Mouse (Mus musculus): Measurements from ENCODE around the gene Tcte1. TPM values are rescaled to one million over a fixed set of nuclear protein-coding genes. Genes with fewer than 3 reads are reported as not detected.

Gene Tcte1
- total RNA-seq, 2 experiments from 2014 or later = not detected

DNA sequence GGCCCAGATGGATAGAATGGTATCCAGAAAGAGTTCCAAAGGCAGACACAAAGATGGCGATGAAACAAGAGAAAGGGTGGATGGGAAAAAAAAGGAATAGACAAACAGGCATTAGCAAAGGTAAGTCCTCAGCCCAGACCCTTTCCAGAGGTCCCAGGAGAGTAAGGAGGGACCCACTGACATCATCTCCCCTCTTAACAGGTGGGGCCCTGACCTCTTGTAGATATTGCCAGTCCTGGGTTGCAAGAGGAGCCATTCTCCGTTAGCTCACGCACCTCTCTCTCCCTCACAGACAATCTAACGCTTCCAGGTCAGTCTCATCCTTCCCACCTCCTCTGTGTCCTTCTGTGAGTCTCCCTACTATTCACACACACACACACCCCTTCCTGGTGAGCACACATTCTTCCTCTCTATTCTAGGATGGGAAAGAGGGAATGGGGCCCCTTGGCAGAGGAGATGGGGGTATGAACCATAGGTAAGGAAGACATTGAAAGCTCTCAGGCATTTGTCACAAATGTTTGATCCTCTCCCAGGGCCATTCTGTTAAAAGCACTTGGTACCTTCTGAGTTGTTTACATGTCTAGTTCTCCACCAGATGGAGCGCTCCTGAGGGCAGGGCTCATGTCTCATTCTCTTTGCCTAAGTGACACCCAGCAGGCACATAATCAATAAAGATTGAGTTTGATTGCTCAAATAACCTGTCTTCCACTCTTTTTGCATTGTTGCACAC is 24.4 kb downstream of the Tcte1 start:
- DNase-seq = no peak

DNA sequence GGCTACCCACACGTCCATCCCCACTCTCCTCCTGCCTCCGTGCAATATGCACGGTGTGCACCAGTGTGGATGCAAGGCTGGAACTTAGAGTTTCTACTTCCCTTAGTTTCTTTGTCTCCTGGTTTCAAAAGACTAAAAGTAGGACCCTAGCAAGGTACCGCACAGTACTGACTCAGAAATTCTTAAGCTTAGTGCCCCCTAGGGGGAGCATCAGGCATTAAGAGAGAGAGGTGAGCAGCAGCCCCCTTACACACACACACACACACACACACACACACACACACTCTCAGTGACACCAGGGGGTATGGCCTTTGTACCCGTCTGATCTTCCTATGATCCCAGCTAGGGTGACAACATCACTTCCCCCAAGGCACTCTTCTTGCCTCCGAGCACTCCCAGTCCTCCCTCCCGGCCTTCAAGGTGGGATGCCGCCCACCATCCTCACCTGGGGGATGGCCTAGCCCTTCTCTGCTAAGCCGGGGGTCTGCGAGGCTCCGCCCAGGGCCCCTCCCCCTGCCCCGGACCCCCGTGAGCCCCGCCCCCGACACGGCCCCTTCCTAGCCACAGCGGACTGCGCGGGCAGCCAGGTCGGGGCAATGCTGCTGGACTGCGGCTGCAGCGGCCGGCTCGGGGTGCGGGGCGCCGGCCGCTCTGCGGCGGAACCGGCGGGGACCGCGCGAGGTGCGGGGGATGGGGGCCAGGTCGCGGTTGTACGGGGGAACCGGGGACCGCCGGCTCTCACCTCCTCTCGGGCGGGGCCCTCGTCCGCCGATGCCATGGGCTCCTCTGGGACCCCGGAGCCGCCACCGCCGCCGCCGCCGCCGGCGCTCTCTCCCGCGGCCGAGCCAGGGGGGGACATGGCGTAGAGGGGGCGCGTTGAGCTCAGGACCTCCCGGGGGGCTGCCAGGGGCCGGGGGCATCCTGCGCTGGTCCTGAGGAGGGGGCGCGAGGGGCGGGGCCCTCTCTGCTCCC is 25.6 kb downstream of the Tcte1 start:
- peak; percentile 9 for DNase-seq

DNA sequence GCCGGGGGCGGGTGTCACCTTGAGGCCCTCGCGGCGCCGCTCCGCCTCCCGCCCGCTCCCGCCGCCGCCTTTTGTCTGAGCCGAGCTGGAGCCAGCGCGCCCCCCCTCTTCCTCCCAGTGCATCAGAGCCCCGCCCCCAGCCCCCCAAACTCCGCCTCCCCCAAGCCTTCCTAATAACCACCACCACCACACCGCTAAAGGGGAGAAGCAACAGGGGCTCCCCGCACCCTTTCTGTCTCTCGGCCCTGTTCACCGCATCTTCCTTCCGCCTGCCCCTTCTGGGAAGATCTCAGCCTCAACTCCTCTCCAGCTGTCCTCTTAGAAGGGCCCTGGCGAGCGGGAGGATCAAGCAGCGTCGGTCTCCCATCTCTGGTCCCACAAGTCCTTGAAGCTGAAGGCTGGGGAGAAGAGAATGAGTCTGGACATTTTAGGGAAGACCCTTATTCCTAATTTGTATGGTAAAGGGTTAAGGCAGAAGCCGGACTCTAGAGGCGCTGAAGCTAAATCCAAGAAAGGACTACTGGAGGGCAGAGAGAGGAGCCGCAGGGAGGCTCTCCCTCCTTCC is 26.5 kb downstream of the Tcte1 start, which contains the start of gene Tmem151b:
TSS of gene Tmem151b (minus strand) at position 61 of the 565 bp plus-strand sequence.
- no peak for DNase-seq

DNA sequence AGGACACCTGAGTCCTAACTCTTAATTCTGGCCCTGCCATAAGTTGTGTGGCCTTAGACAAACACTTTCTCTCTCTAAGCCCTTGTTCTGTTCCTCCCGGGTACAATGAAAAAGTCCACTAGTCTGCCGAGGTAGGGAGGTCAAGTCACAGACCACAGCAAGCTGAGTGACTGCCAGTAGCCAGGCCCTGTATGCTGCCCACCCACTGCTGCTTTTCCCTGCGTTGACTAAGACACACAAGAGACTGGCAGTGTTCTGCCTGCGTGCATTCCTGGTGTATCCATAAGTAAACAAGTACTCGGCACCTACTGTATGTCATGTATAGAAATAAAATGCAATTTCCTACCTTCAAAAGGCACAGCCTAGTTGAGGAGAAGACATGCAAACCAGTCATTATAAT is 27.0 kb downstream of the Tcte1 start:
- no peak for DNase-seq

DNA sequence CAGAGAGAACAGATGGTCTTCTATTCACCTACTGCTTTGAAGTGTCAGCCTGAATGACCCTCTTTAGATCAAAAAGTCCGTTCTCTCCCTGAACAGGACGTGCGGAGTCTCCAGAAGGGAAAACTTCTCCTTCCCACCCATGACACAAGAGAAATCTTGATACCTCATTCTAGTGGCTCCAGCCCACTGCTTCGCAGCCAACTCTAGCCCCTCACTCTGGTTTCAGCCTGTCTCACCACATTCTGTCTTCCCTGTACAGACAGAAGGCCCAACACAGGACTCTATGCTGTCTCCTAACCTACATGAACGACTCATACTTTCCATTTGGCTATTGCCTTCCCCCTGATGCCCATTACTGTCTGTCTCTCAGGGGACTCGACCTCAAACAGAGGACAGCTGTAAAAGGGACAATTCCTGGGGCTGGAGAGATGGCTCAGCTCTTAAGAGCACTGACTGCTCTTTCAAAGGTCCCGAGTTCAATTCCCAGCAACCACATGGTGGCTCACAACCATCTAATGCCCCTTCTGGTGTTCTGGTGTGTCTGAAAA is 28.1 kb downstream of the Tcte1 start:
- DNase-seq = no peak

DNA sequence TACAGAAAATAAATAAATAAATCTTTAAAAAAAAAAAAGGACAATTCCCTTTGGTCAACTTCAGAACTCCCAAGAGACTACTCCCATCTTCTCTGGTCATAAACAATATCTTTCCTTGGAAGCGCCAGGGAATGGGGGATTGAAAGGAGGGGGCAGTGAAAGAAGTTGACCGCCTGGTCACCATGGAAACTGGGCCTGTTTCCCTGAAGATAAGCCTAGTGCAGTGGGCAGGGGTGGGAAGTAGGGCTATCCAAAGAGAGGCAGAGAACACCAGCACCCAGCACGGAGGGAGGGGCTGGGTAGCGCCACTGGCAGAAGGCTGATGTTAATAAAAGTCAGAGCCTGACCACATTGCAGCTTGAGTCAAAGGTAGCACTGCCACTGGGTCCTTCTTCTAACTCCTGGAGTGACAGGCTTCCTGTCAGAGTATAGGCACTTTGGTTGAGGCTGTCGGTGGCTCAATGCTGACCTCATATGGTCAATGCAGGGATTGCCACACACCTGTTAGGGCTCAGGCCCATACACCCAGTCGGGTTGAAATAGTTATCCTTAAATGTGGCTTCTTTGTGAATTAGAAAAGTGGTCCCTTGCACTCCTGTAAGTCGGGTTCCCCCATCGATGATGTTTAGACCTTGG is 28.7 kb downstream of the Tcte1 start:
- peak; percentile 51 for DNase-seq

DNA sequence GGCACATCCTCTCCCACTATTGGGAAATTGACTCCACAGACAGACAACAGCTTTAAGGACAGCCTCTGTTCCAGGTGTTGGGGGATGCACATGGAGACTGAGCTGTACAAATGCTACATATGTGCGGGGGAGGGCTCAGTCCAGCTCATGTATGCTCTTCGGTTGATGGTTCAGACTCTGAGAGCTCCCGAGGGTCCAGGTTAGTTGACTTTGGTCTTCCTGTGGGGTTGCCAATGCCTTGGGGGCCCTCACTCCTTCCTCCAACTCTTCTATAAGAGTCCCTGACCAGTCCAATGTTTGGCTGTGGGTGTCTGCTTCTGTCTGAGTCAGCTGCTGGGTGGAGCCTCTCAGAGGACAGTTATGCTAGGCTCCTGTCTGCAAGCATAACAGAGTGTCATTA is 29.8 kb downstream of the Tcte1 start:
- no peak for DNase-seq

DNA sequence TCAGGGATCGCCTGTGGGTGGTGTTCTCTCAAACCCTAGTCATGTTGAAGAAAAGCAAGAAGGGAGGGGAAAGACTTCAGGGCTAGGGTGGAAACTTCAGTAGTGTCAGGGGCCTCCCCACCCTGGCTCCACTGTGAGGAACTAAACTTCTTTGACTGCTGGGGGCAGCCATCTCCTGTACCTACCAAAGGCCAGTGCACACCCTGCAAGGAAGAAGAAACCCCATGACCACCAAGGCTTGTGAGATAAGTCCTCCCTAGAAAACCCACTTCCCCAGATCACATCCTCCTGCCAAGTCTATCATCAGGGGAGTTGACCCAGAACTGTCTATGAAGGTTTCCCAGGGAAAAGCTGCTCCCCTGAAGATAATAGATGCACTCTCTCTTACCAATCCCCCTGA is 31.2 kb downstream of the Tcte1 start:
- no peak for DNase-seq

DNA sequence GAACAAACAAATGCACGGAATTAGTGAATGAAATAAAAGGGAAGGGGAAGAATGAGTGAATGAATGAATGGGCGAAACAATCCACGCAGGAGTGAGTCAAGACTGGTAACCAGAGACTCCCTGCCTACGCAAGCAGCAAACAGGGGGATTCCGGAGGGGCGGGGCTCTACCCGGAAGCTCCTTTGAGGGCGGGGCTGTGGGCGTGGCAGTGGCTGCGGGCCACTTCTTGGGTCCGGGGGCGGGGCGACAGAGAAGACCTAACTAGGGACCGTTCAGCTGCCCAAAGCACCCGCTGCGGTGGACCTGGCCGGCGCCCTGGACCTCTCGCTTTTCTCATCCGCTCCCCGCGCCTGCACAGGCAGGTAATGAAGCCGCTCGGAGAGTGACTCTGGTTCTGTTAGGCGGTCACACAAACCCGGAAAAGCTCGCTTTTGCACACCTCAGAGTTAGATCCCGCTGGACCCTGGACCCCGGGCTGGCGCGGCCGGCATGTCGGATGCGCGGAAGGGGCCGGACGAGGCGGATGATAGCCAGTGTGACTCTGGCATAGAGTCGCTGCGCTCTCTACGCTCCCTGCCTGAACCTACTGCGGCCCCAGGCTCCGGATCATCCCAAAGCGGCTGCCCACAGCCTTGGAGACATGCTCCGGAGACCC is 32.3 kb downstream of the Tcte1 start, which contains the start of gene Nfkbie:
TSS of gene Nfkbie (plus strand) at position 252 of the 655 bp plus-strand sequence.
- DNase-seq = peak; percentile 91

DNA sequence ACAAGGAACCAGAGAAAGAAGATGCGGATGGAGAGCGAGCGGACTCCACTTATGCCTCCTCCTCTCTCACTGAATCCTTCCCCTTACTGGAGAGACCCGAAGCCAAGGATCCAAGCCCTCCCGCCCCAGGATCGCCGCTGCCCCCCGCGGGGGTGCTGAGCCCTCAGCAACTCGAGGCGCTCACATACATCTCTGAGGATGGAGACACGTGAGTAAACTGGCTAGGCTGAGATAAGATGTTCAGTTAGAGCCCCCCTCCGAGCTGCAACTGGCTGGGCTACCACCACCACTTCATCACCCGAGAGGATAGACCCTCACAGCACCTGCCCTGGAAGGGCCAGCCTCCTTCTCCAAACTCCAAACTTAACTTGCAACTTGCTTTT is 32.9 kb downstream of the Tcte1 start:
- DNase-seq = no peak

DNA sequence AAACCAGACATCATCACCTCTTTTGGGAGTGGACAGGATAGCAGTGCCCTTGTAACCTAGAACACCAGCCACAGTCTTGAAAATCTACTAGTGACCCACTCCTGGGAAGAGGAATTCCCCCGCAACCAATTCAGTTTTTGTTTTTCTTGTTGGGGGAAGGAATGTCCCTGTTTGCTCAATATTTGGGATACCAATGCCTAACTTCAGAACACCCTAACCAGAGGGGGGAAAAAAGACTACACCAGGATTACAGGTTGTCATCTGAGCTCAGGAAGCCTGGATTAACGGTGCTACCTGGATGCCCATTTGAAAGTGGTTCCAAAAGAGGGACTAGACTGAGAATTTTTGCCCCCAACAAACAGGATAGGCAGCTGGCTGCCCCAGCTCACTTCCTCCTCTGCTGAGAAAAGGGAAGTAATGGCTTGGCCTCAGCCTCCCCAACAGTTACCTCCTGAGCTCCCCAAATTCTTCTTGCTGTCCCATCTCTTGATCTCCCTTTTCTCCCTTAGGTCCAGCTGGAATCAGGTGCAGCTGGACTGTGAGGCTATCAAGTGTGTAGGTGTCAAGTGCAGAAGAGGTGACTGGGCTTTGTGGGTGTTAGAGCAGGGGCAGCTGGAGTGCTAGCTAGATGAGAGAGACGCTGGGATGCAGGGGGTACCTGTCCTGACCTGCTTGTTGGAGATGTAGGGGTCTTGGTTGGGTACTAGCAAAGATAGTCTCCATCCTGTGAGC is 33.4 kb downstream of the Tcte1 start:
- DNase-seq = no peak

DNA sequence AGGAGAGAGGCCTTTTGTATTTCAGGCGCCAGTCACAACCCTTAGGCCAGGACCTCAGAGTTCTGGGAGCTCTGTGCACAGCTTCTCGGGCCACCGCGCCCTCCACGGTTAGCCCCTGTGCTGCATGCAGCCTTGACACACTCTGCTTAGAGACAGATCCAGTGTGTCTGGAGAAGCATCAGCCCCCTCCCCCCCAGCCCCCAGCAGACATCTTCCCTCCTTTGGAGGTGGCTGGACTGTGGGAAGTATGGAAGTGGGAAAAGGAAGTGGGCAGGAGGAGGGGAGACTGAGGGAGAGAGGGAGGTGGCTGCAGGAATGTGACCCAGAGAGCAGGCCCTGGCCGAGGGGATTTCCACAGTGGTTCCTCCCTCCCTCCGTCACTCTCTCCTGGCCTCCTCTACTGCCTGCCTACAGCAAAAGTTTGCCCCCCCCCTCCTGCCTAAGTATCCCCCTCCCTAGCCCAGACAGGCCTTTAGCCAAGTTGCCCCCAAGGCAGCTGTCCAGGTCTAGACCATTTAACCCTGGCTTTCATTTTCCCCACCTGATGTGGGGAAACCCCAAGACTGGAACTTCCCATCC is 34.1 kb downstream of the Tcte1 start:
- DNase-seq = no peak

DNA sequence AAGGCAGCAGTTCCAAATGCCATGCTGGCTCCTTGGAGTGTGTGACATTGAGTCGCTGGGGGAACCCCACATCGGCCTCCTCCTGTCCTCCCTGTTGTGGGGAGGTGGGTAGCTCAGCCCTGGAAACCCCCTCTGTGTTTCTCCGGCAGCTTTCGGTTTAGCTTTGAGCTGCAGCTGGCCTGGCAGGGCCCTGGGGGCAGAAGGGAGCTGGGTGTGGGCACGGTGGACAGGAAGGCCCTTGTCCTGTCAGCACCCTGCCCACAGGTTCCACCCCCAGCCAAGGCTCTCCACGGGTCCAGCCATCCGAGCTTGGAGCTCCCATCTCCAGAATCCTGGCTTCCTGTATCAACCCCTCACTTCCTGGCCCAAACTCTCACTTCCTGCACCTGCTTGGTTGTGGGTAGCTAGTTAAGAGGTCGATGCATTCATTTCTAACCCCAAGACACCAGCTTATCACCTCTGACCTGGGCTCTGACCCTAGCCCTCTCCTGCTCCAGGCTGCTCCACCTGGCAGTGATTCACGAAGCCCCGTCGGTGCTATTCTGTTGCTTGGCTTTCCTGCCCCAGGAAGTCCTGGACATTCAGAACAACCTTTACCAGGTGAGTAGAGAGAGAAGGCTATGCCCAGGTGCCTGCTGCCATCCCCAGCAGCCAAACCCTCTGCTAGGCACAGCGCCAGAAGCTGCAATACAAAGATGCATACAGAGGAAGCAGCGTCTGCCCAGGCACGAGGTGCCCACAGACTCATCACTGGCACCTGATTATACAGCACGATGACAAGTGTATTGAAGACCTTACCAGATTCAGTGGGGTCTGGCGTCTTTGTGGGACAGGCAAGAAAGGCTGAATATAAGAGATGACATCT is 35.0 kb downstream of the Tcte1 start:
- DNase-seq = no peak

DNA sequence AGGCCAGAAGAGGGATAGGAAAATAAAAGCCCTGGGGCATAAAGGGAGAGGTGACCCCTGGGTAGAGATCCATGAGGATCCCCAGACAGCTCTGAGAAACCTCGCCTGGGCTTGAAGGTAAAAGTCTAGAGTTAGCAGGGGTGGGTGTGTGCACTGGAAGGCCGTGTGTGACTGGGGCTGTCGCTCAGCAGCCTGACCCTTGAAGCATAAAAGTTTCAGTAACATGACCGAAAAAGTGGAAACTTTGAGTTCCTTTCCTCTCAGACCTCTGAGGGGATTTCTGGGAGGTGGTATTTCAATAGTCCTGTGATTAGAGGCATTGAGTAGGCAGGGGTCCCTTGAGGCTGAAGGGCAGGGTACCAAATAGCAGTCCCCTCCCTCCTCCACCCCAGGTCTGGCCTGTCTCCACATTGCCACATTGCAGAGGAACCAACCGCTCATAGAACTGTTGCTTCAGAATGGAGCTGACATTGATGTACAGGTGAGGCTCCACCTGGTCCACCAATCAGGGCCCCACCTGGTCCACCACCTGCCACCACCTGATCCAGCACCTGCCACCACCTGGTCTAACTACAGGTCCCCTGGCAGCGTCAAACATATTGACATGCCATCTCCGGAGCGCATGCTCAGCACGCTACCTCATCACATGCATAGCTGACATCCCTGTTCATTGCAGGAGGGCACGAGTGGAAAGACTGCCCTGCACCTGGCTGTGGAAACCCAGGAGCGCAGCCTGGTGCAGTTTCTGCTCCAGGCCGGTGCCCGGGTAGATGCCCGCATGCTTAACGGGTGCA is 36.7 kb downstream of the Tcte1 start:
- DNase-seq = no peak

DNA sequence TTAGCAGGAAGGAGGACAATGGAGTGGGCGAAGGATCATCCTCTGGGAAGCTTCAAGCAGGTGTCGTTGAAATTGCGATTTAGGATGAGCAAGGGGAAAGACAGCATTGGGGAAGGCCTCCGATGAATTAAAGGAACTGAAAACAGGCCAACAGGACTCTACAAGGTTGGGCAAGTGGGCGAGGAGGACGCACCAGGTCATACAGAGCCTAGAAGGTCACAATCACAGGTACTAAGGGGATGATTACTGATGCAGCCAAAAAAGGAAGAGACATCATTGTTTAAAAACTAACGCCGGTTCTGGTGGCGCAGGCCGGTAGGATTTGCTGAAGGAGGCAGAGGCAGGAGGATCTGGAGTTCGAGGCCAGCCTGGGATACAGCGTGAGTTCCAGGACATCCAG is 40.0 kb downstream of the Tcte1 start:
- no peak for DNase-seq

DNA sequence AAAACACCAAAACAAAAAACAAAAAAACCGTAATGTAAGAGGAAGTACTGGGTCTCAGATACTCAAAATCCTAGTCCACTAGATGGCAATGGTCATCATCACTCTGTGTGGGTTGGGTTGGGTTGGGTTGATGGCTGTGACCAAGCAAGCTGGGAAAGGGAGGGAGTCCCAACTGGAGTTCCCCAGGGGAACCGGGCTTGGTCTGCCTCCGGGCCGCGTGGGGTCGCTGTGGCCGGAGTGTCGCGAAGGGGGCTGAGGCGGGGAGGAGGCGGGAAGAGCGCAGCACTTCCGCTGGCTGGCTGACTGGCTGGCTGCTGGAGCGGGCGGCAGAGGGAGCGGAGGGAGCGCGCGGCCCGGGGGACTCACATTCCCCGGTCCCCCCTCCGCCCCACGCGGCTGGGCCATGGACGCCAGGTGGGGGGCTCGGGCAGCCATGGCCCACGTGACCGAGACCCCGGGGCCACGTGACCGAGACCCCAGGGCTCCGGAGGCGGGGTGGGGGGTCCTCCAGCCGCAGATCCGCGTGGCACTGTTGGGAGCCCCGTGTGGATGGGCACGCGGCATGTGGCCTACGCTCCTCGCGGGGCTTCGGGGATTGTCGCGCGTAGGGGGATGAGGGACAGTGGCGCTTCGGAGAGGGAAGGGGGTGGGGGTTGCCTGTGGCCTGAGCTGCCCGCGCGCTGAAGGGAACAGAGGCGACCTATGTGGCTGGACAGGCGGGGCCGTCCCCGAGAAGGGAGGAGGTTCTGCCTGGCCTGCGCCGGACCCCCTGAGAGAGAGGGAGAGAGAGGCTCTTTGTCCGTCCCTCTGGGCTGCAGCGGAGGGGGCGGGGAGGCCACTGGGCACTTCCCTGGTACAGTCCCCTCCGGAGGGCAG is 40.7 kb downstream of the Tcte1 start, which contains the start of gene Slc35b2:
TSS of gene Slc35b2 (plus strand) at position 220 of the 876 bp plus-strand sequence.
- peak; percentile 94 for DNase-seq

DNA sequence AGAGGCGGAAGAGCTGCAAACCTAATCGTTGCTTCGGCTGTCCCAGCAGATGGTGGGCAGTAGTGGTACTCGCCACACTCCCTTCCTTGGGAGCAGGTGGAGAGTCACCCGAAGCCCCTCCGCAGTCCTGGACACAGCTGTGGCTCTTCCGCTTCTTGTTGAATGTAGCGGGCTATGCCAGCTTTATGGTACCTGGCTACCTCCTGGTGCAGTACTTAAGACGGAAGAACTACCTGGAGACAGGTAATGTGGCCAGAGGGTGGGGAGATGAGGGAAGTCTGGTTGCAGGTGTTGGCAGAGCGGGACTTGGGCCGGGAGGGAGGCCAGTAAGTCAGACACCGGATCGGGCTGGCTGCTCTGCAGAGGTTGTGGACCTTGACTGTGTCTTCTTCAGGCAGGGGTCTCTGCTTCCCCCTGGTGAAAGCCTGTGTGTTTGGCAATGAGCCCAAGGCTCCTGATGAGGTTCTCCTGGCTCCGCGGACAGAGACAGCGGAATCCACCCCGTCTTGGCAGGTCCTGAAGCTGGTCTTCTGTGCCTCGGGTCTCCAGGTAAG is 41.4 kb downstream of the Tcte1 start:
- DNase-seq = no peak

Measured in gastrocnemius, postnatal 25 days (tissue).